Mouse (Mus musculus) intestine, postnatal 0 days (tissue): ENCODE measurements around the gene Exoc3l4. TPM values are rescaled to one million over a fixed set of nuclear protein-coding genes. Genes with fewer than 3 reads are reported as not detected.

Experiments
- ATAC-seq: fragments of 200-750 bp; cut with Nextera tagmentation; 2 replicates; pipeline ENCODE4 v1.8.0; 2017; ENCODE audit warnings: mild to moderate bottlenecking, moderate TSS enrichment, moderate library complexity
- H3K27ac ChIP-seq: fragments of 300-500 bp; sonication (generic); 2 replicates; pipeline ENCODE4 v1.5.1; 2014; ENCODE audit warnings: mild to moderate bottlenecking, low read depth, low read length, moderate library complexity
- H3K27me3 ChIP-seq: fragments of 300-500 bp; sonication (generic); replicated peaks from 2 replicates; pipeline ENCODE4 v1.6.1; 2014; ENCODE audit warnings: low read length, mixed read lengths; ENCODE audit not compliant: control insufficient read depth, insufficient read depth
- H3K36me3 ChIP-seq: fragments of 300-500 bp; sonication (generic); 2 replicates; pipeline ENCODE4 v1.6.1; 2014; ENCODE audit warnings: mild to moderate bottlenecking, moderate library complexity; ENCODE audit not compliant: control insufficient read depth, insufficient read depth
- H3K4me1 ChIP-seq: fragments of 300-500 bp; sonication (generic); replicated peaks from 2 replicates; pipeline ENCODE4 v1.6.1; 2014; ENCODE audit warnings: antibody characterized with exemption, low read length, mixed read lengths; ENCODE audit not compliant: control insufficient read depth, insufficient read depth
- H3K4me2 ChIP-seq: fragments of 300-500 bp; sonication (generic); replicated peaks from 2 replicates; pipeline ENCODE4 v1.6.1; 2014; ENCODE audit warnings: low read depth, mild to moderate bottlenecking, moderate library complexity
- H3K4me3 ChIP-seq: fragments of 300-500 bp; sonication (generic); 2 replicates; pipeline ENCODE4 v1.5.1; 2014; ENCODE audit warnings: low read depth, low read length
- H3K9ac ChIP-seq: fragments of 300-500 bp; sonication (generic); 2 replicates; pipeline ENCODE4 v1.6.1; 2014; ENCODE audit warnings: mild to moderate bottlenecking, low read depth, low read length
- H3K9me3 ChIP-seq: fragments of 300-500 bp; sonication (generic); 2 replicates; pipeline ENCODE4 v1.6.1; 2016; ENCODE audit warnings: mixed run types; ENCODE audit not compliant: control insufficient read depth
- CTCF ChIP-seq: sonication (generic); IDR thresholded peaks from 2 replicates; pipeline ENCODE4 v1.5.1; 2016; ENCODE audit warnings: low read depth, mild to moderate bottlenecking, control low read depth, antibody characterized with exemption, moderate library complexity
- WGBS: fragments of 180-500 bp; shearing (Covaris S2); extraction: QIAGEN DNeasy Blood & Tissue Kit; methylation state at CpG from one replicate; pipeline ENCODE4 v1.1.7; 2014; 5-methylcytosine and 5-hydroxymethylcytosine counted together
- polyA plus RNA-seq: library from polyadenylated mRNA; unstranded; fragments of >200 nt; fragmentation: Nextera tagmentation; extraction: Ambion mirVana; gene quantifications from 2 replicates; pipeline ENCODE4 v1.2.1, GENCODE M21; 2015

The Exoc3l4 gene
- polyA plus RNA-seq, 1 experiment from 2014 or later, result 163 TPM

DNA sequence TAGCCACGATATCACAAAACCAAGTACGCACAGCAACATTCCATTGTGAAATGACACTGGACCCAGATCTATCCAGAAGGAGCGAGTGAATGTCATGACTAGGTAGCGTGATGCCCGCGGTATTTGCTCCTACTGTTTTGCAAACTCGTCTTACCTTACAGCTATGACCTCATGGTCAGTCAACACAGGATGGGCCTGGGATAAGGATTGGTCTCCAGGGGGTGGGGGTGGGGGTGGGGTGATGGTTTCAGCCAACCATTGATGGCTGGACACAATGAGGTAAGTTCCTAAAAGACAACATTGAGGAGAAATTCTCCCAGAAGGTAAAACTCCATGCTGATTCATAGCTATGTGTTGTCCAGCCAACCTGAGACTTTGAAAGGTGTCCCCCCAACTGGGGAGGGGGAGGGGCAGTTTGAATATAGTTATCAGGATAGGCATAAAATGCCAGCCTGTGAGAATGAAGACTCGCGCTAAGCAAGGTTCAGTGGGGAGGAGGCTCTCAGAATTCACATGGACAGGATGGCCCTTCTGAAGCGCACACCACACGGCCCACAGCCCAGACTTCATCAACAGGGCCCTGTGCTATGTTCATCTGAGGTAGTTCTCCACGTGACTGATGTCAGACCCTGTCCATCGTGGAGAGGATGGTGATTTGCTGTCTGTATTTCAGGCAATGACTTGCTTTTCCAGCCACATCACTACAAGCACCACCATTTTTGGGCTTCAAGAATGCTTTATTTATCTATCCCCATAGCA lies 30.8 kb upstream of the Exoc3l4 start:
- Histone ChIP-seq H3K9me3 (no peaks in the 10 kb centered on the region), H3K4me3 (no peak overlapping the region), H3K4me2 (no peak overlapping the region), H3K27ac (peak overlapping the region; percentile 10; the same call in 1 of the 2 replicates), H3K9ac (no peak overlapping the region), H3K4me1 (no peaks in the 10 kb centered on the region), H3K36me3 (no peaks in the 10 kb centered on the region), H3K27me3 (no peaks in the 10 kb centered on the region)
- WGBS, result 75% methylated on average over 13 of the region's 13 CpGs
- no peak for TF ChIP-seq CTCF
- no peak for ATAC-seq

DNA sequence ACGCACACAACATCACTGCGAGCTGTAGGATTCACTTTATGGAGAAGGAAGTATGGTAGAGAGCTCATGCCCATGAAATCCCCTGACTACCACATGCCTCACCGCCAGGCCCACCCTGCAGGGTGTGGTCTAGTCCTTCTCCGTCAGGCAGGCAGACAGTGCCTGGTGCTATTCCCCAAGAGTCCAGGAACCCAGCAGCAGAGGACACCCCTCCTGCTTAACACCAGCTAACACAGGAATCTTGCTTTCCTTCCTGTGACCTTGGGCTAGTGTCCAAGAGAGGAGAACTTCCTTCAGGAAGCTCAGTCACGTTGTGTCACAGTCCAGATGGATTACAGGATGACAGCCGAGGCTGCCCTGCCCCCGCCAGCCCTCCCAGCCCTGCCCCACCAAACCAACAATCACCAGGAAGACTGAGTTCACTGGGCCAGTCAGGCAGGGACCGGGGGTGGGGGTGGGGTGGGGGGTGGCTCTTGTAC lies 30.1 kb upstream of the Exoc3l4 start:
- no peaks in the 10 kb centered on the region for H3K4me1 ChIP-seq
- 23% methylated on average over 8 of the region's 8 CpGs for WGBS
- H3K9me3 ChIP-seq, result no peaks in the 10 kb centered on the region
- peak; percentile 90 for ATAC-seq
- TF ChIP-seq CTCF, result 0 out of 2 replicates have a peak, but pooled peaks have one; percentile 10
- peak overlapping the region; percentile 10 for H3K27ac ChIP-seq
- H3K36me3 ChIP-seq, result no peaks in the 10 kb centered on the region
- H3K9ac ChIP-seq, result no peak overlapping the region
- H3K4me3 ChIP-seq, result no peak overlapping the region
- H3K4me2 ChIP-seq, result peak overlapping the region; percentile 32
- H3K27me3 ChIP-seq, result no peaks in the 10 kb centered on the region

DNA sequence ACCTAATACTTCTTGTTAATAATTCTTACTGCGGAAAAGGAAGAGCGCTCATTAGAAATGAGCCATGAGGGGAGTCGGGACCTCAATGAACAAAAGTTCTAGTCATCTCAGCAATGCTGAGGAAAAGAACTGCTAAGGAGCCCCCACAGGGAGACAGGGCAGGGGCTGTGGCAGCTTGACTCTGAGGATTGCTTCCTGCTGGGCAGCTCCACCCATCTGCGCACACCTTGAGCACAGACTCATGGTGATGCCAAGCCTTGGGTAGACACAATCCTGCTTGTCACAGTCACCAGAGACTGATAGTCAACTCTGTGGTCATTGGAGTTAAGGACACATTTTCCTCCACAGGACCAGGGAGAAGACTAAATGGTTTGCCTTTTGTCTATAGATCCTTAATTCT lies 29.7 kb upstream of the Exoc3l4 start:
- TF ChIP-seq CTCF, result no peak
- Histone ChIP-seq H3K27ac (peak overlapping the region; percentile 10), H3K9ac (no peak overlapping the region), H3K9me3 (no peaks in the 10 kb centered on the region), H3K4me1 (no peaks in the 10 kb centered on the region), H3K36me3 (no peaks in the 10 kb centered on the region), H3K27me3 (no peaks in the 10 kb centered on the region), H3K4me2 (peak overlapping the region; percentile 32), H3K4me3 (no peak overlapping the region)
- WGBS, result 73% methylated on average over 4 of the region's 4 CpGs
- peak; percentile 55; the same call in 1 of the 2 replicates for ATAC-seq

DNA sequence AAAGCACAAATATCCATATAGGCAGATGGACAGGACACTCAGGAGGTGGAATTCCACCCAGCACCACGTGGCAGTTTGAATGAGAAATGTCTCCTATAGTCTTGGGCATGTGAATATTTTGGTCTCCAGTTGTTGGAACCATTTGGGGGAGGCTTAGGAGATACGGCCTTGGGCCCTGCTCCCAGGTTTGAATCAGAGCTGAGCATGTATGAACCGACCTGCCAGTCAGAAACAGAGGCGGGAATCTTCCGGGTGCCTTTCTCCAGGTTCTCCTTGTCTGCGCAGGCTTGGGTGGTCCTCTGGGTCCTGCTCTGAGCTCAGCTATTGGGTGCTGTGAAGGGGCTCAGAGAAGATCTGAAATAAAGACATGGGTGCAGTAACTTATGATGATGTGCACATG lies 22.8 kb upstream of the Exoc3l4 start:
- no peak for TF ChIP-seq CTCF
- H3K9me3 ChIP-seq, result no peaks in the 10 kb centered on the region
- H3K4me3 ChIP-seq, result no peak overlapping the region
- H3K9ac ChIP-seq, result no peak overlapping the region
- no peaks in the 10 kb centered on the region for H3K36me3 ChIP-seq
- no peak overlapping the region for H3K27ac ChIP-seq
- whole genome bisulfite sequencing, result 84% methylated on average over 6 of the region's 6 CpGs
- H3K4me2 ChIP-seq, result no peak overlapping the region
- no peak for ATAC-seq
- H3K4me1 ChIP-seq, result no peaks in the 10 kb centered on the region
- H3K27me3 ChIP-seq, result 0 out of 2 replicates have a peak, but pooled peaks cover 4% of the 10 kb centered on the region

DNA sequence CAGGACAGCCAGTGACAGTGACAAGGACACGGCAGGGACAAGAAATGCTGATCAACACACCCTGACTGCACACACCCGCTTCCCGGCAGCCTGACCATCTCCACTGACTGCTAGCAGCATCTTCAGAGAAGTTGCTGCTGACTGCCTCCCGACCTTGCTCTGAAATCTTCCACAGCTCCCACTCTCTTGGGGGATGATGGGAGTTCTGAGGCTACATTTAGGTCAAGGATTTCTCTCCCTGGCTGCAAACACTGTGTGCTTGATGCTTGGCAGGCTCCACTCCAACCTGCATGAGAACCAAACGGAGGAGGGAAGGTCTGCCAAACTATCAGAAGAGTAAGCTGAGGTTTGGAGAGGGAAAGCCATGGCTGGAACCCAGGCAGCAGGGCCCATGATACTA lies 19.8 kb upstream of the Exoc3l4 start:
- WGBS, result 57% methylated on average over 5 of the region's 5 CpGs
- no peaks in the 10 kb centered on the region for H3K9me3 ChIP-seq
- no peak overlapping the region for H3K27ac ChIP-seq
- ATAC-seq, result no peak
- no peak for TF ChIP-seq CTCF
- H3K4me1 ChIP-seq, result no peaks in the 10 kb centered on the region
- H3K4me3 ChIP-seq, result no peak overlapping the region
- no peak overlapping the region for H3K4me2 ChIP-seq
- H3K36me3 ChIP-seq, result no peaks in the 10 kb centered on the region
- H3K9ac ChIP-seq, result no peak overlapping the region
- H3K27me3 ChIP-seq, result 0 out of 2 replicates have a peak, but pooled peaks cover 4% of the 10 kb centered on the region

DNA sequence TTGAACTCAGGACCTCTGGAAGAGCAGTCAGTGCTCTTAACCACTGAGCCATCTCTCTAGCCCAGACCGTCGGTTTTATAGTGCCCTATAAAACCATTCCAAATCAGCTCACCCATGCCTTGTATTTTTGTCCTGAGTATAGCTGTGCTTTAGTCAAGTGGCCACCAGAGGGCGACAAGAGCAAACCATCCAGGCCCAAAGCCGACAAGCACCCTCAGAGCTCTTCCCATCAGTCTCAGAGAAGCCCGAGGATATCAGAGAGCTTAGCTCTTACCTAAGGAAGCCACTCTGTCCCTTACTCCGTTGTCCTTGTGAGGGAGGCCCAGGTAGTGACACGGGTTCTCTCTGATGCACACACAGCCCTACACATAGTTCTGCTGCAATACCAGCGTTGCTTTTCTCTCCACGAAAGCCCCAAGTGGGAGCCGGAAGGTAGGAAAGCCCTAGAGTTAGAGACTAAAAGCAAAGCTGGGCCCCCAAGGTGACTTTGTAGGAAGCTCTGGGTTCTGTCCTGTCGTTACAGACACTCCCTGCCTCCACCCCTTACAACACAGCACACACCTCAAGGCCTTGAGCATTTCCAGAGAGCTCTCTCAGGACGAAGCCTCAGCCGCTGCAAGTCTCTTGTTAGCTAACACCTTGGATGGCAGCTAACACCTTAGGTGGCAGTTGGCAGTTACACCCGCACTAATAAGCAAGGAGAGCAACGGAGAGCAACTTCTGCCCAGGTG lies 15.2 kb upstream of the Exoc3l4 start:
- Histone ChIP-seq H3K36me3 (no peaks in the 10 kb centered on the region), H3K9me3 (no peaks in the 10 kb centered on the region), H3K27me3 (peaks cover 9% of the 10 kb centered on the region), H3K4me3 (no peak overlapping the region), H3K27ac (no peak overlapping the region), H3K9ac (no peak overlapping the region), H3K4me2 (no peak overlapping the region), H3K4me1 (no peaks in the 10 kb centered on the region)
- peak; percentile 96 for TF ChIP-seq CTCF
- peak; percentile 46 for ATAC-seq
- WGBS, result 25% methylated on average over 15 of the region's 15 CpGs
